Mouse (Mus musculus) hindbrain, embryonic 16.5 days (tissue): ENCODE results near the gene Rpl5. TPM values are rescaled to one million over a fixed set of nuclear protein-coding genes. Genes with fewer than 3 reads are reported as not detected.
A peak's percentile ranks its signal among the peaks of the same experiment; 100 is the strongest.

Source experiments
- ATAC-seq: fragments of 200-750 bp; cut with Nextera tagmentation; 2 replicates; pipeline ENCODE4 v1.8.0; 2017; ENCODE audit warnings: moderate TSS enrichment, moderate library complexity
- H3K27ac ChIP-seq: fragments of 300-500 bp; sonication (generic); 2 replicates; pipeline ENCODE4 v1.5.1; 2014; ENCODE audit warnings: low read depth, mild to moderate bottlenecking, control low read depth, low read length, moderate library complexity
- H3K27me3 ChIP-seq: fragments of 300-500 bp; sonication (generic); replicated peaks from 2 replicates; pipeline ENCODE4 v1.6.1; 2014; ENCODE audit warnings: low read length; ENCODE audit not compliant: control insufficient read depth, insufficient read depth
- H3K36me3 ChIP-seq: fragments of 300-500 bp; sonication (generic); 2 replicates; pipeline ENCODE4 v1.6.1; 2014; ENCODE audit warnings: mild to moderate bottlenecking, low read length, moderate library complexity, mixed read lengths; ENCODE audit not compliant: control insufficient read depth, insufficient read depth
- H3K4me1 ChIP-seq: fragments of 300-500 bp; sonication (generic); 2 replicates; pipeline ENCODE4 v1.6.1; 2014; ENCODE audit warnings: low read depth, low read length; ENCODE audit not compliant: control insufficient read depth, insufficient read depth
- H3K4me2 ChIP-seq: fragments of 300-500 bp; sonication (generic); 2 replicates; pipeline ENCODE4 v1.6.1; 2014; ENCODE audit warnings: mild to moderate bottlenecking, low read length, control low read depth, moderate library complexity
- H3K4me3 ChIP-seq: fragments of 300-500 bp; sonication (generic); 2 replicates; pipeline ENCODE4 v1.5.1; 2014; ENCODE audit warnings: mild to moderate bottlenecking, low read length, control low read depth, moderate library complexity
- H3K9ac ChIP-seq: fragments of 300-500 bp; sonication (generic); 2 replicates; pipeline ENCODE4 v1.6.1; 2014; ENCODE audit warnings: low read depth, mild to moderate bottlenecking, control low read depth, low read length, moderate library complexity
- H3K9me3 ChIP-seq: fragments of 300-500 bp; sonication (generic); 2 replicates; pipeline ENCODE4 v1.6.1; 2014; ENCODE audit warnings: mild to moderate bottlenecking, low read length, moderate library complexity; ENCODE audit not compliant: control insufficient read depth
- WGBS: fragments of 180-500 bp; shearing (Covaris S2); extraction: QIAGEN DNeasy Blood & Tissue Kit; methylation state at CpG from one replicate; pipeline ENCODE4 v1.1.7; 2014; 5-methylcytosine and 5-hydroxymethylcytosine counted together
- polyA plus RNA-seq: library from polyadenylated mRNA; unstranded; fragments of >200 nt; fragmentation: Nextera tagmentation; extraction: Ambion mirVana; gene quantifications from 2 replicates; pipeline ENCODE4 v1.2.1, GENCODE M21; 2015

Gene Rpl5
- polyA plus RNA-seq, 1 experiment from 2014 or later: 53.9 TPM

- no peaks in the 10 kb centered on the region for H3K27me3 ChIP-seq
- WGBS: under 1% methylated on average over 55 of the region's 58 CpGs
- no peaks in the 10 kb centered on the region for H3K9me3 ChIP-seq
- H3K27ac ChIP-seq: peak overlapping the region; percentile 95
- no peaks in the 10 kb centered on the region for H3K36me3 ChIP-seq
- peaks cover 6% of the 10 kb centered on the region for H3K4me1 ChIP-seq
- peak overlapping the region; percentile 93 for H3K9ac ChIP-seq
- peak overlapping the region; percentile 69 for H3K4me2 ChIP-seq
- peak; percentile 99 for ATAC-seq
- H3K4me3 ChIP-seq: peak overlapping the region; percentile 94
These were observed 31.3 kb upstream of the Rpl5 start for GRCm38 (mm10) chr5:107868905-107869424.

DNA sequence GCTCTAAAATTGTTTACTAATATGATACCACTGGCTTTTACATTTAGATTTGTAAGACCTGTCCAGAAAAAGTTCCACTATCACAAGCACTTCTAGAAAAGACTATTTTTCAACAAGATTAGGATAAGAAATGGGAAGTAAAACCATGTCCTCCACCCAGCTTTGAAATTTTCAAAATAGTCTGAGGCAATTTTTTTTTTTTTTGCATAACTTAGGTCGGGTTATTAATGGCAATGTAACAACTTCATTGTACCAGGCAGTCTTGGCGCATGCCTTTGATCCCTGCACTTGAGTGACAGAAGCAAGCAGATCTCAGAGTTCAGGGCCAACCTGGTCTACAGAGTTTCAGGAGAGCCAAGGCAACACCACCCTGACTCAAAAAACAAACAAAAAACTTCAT lies 30.6 kb upstream of the Rpl5 start:
- Histone ChIP-seq H3K4me2 (no peak overlapping the region), H3K27me3 (no peaks in the 10 kb centered on the region), H3K9ac (no peak overlapping the region), H3K4me3 (no peak overlapping the region), H3K9me3 (no peaks in the 10 kb centered on the region), H3K27ac (no peak overlapping the region), H3K36me3 (no peaks in the 10 kb centered on the region), H3K4me1 (peaks cover 6% of the 10 kb centered on the region)
- 61% methylated on average over 2 of the region's 2 CpGs for WGBS
- ATAC-seq: no peak

- Histone ChIP-seq H3K4me3 (no peak overlapping the region), H3K27me3 (no peaks in the 10 kb centered on the region), H3K27ac (no peak overlapping the region), H3K9ac (no peak overlapping the region), H3K4me1 (no peaks in the 10 kb centered on the region), H3K9me3 (no peaks in the 10 kb centered on the region), H3K4me2 (no peak overlapping the region), H3K36me3 (no peaks in the 10 kb centered on the region)
- WGBS: 92% methylated on average over 6 of the region's 6 CpGs
- ATAC-seq: no peak
These were observed 27.0 kb upstream of the Rpl5 start for GRCm38 (mm10) chr5:107873330-107873729.

DNA sequence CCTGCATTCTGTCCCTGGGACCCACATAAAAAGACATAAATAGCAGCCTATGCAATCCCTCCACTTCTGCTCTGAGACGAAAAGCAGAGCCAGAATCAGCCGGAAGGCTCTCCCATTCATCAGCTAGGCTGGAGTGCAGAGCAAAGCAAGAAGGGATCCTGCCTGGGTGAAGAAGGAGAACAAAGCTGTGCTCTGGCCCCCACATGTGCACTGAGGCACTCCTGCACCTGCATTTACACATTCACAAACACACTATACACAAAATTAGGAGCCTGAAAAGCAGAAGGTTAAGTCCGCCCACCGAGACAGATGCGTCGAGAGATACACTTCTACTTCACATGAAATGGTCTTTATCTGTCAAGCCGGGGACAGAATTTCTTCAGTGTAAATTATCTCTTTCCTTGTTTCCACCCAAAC lies 26.4 kb upstream of the Rpl5 start:
- ATAC-seq: no peak
- H3K27ac ChIP-seq: no peak overlapping the region
- H3K27me3 ChIP-seq: no peaks in the 10 kb centered on the region
- H3K4me1 ChIP-seq: no peaks in the 10 kb centered on the region
- H3K36me3 ChIP-seq: no peaks in the 10 kb centered on the region
- H3K9me3 ChIP-seq: no peaks in the 10 kb centered on the region
- no peak overlapping the region for H3K4me3 ChIP-seq
- H3K4me2 ChIP-seq: no peak overlapping the region
- H3K9ac ChIP-seq: no peak overlapping the region
- whole genome bisulfite sequencing: 70% methylated on average over 7 of the region's 7 CpGs

GRCm38 (mm10) chr5:107874561-107875260 lies 25.6 kb upstream of the Rpl5 start, which contains the start of gene Evi5:
Evi5 (minus strand) TSS chr5:107875107.
- no peak within 1 kb of the TSS for H3K9ac ChIP-seq
- no peak within 1 kb of the TSS for H3K4me2 ChIP-seq
- no peaks in the 10 kb centered on the region for H3K36me3 ChIP-seq

DNA sequence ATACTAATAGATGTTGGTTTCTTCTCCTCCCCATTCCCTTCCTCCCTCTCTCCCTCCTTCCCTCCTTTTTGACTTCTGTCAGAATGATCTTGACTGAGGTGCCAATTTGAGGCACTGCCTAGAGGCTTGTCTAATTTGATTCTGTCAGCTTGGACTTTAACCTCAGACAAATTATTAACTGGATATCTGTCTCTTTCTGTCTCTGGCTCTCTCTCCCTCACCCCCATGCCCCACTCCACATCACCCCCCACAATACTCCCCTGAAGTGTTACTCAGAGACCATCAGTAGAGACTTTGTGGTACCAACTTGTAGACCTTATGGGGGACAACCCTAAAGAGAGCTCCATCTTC lies 25.1 kb upstream of the Rpl5 start:
- Histone ChIP-seq H3K4me1 (no peaks in the 10 kb centered on the region), H3K36me3 (no peaks in the 10 kb centered on the region), H3K27me3 (no peaks in the 10 kb centered on the region), H3K27ac (no peak overlapping the region), H3K4me3 (no peak overlapping the region), H3K9ac (no peak overlapping the region), H3K4me2 (no peak overlapping the region), H3K9me3 (no peaks in the 10 kb centered on the region)
- ATAC-seq: no peak

More at GRCm38 (mm10) chr5:107874561-107875260, 25.6 kb upstream of the Rpl5 start, which contains the start of gene Evi5:
- Histone ChIP-seq H3K27ac (no peak within 1 kb of the TSS), H3K4me3 (no peak within 1 kb of the TSS), H3K4me1 (no peaks in the 10 kb centered on the region), H3K27me3 (no peaks in the 10 kb centered on the region), H3K9me3 (no peaks in the 10 kb centered on the region)
- WGBS: 42% methylated on average over 4 of the region's 4 CpGs
- ATAC-seq: no peak

GRCm38 (mm10) chr5:107877053-107877452 lies 23.2 kb upstream of the Rpl5 start:
- Histone ChIP-seq H3K36me3 (no peaks in the 10 kb centered on the region), H3K9ac (no peak overlapping the region), H3K4me3 (no peak overlapping the region), H3K9me3 (no peaks in the 10 kb centered on the region), H3K4me2 (no peak overlapping the region), H3K4me1 (no peaks in the 10 kb centered on the region), H3K27me3 (no peaks in the 10 kb centered on the region), H3K27ac (no peak overlapping the region)
- 79% methylated on average over 1 of the region's 1 CpGs for WGBS
- no peak for ATAC-seq

DNA sequence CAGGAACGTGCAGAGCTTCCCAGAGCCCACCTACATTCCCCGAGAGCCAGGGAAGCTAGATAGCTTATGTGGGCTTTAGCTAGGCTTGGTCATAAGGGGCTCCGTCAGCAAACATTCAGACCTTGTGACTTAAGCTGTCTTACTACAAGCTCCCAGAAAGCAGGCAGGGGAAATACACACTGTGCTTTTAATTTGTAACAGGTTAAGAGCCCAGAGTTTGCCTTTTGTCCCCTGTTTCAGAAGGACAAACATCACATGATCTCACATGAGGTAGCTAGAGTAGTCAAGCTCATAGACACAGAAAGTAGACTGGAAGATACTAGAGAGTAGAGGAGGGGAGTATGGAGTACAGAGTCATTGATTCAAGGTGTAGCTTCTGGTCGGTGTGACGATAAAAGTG lies 19.6 kb upstream of the Rpl5 start:
- Histone ChIP-seq H3K27me3 (no peaks in the 10 kb centered on the region), H3K4me2 (no peak overlapping the region), H3K36me3 (no peaks in the 10 kb centered on the region), H3K9ac (no peak overlapping the region), H3K4me3 (no peak overlapping the region), H3K4me1 (no peaks in the 10 kb centered on the region), H3K9me3 (no peaks in the 10 kb centered on the region), H3K27ac (no peak overlapping the region)
- ATAC-seq: no peak
- WGBS: 86% methylated on average over 5 of the region's 5 CpGs

GRCm38 (mm10) chr5:107889994-107890888 lies 10.1 kb upstream of the Rpl5 start:
- H3K4me3 ChIP-seq: no peak overlapping the region
- no peaks in the 10 kb centered on the region for H3K9me3 ChIP-seq
- H3K4me2 ChIP-seq: no peak overlapping the region
- ATAC-seq: peak; percentile 70; the same call in 1 of the 2 replicates
- no peak overlapping the region for H3K27ac ChIP-seq
- no peak overlapping the region for H3K9ac ChIP-seq
- H3K36me3 ChIP-seq: no peaks in the 10 kb centered on the region
- no peaks in the 10 kb centered on the region for H3K4me1 ChIP-seq
- no peaks in the 10 kb centered on the region for H3K27me3 ChIP-seq
- WGBS: 60% methylated on average over 9 of the region's 9 CpGs
